Mouse (Mus musculus): ENCODE measurements around the gene Trmt13. TPM values are rescaled to one million over a fixed set of nuclear protein-coding genes. Genes with fewer than 3 reads are reported as not detected.
A peak's percentile ranks its signal among the peaks of the same experiment; 100 is the strongest.

Gene Trmt13
- polyA plus RNA-seq, 1 experiment from 2014 or later = 22.9 TPM

- Histone ChIP-seq H3K36me3 (peaks cover 17% of the 10 kb centered on the region), H3K4me3 (replicated peaks) (no peak overlapping the region), H3K9me3 (no peaks in the 10 kb centered on the region), H3K9ac (no peak overlapping the region), H3K4me1 (replicated peaks) (0 out of 2 replicates have a peak, but pooled peaks cover 2% of the 10 kb centered on the region), H3K27me3 (replicated peaks) (no peaks in the 10 kb centered on the region), H3K27ac (no peak overlapping the region), H3K4me2 (replicated peaks) (no peak overlapping the region)
- WGBS = 90% methylated on average over 7 of the region's 7 CpGs
- ATAC-seq = no peak
Observed at GRCm38 (mm10) chr3:116648805-116649204, 34.4 kb upstream of the Trmt13 start.

DNA sequence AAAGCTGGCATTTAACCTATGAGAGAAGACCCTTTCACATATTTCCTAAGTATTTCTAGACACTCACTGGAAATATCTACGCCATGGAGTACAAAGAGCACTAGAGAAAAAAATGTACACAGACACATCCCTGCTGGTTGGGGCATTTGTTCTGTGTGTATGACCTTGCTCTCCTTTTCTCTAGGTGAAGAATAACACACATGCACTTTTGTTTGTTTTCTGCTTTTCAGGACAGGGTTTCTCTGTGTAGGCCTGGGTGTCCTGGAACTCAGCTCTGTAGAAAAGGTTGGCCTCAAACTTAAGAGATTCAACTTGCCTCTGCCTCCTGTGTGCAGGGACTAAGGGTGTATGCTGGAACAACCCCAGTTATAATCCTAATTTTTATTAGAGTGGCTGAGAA lies 32.0 kb upstream of the Trmt13 start:
- no peak overlapping the region for H3K9ac ChIP-seq
- H3K4me1 ChIP-seq (replicated peaks) = no peaks in the 10 kb centered on the region
- ATAC-seq = no peak
- no peak overlapping the region for H3K4me3 ChIP-seq (replicated peaks)
- H3K36me3 ChIP-seq = peaks cover 28% of the 10 kb centered on the region
- 89% methylated on average over 1 of the region's 1 CpGs for WGBS
- H3K27me3 ChIP-seq (replicated peaks) = no peaks in the 10 kb centered on the region
- no peak overlapping the region for H3K4me2 ChIP-seq (replicated peaks)
- H3K27ac ChIP-seq = no peak overlapping the region
- H3K9me3 ChIP-seq = no peaks in the 10 kb centered on the region

DNA sequence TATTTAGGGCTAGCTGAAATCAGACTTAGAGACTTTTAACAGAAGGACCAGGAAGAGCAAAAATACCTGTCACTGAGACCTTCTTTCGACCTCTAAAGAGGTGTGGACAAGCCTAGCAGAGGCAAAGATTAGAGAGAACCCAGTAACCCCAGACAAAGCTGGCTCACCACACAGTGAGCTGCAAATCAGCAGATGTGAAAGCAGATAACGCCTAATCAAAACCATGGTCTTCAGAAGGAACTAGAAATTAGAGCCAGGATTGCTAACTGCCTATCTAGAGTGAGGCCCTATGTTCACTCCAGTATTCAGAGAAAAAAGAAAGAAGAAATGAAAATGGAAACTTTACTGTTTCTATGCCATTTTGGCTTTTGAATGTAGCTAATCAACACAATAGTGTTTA lies 28.0 kb upstream of the Trmt13 start:
- Histone ChIP-seq H3K9me3 (no peaks in the 10 kb centered on the region), H3K4me2 (replicated peaks) (no peak overlapping the region), H3K27ac (no peak overlapping the region), H3K27me3 (replicated peaks) (no peaks in the 10 kb centered on the region), H3K4me3 (replicated peaks) (no peak overlapping the region), H3K4me1 (replicated peaks) (no peaks in the 10 kb centered on the region), H3K9ac (no peak overlapping the region), H3K36me3 (peaks cover 42% of the 10 kb centered on the region)
- WGBS = 89% methylated on average over 2 of the region's 2 CpGs
- no peak for ATAC-seq

GRCm38 (mm10) chr3:116641811-116642371 lies 27.5 kb upstream of the Trmt13 start:
- Histone ChIP-seq H3K4me3 (replicated peaks) (no peak overlapping the region), H3K4me1 (replicated peaks) (no peaks in the 10 kb centered on the region), H3K27me3 (replicated peaks) (no peaks in the 10 kb centered on the region), H3K9me3 (no peaks in the 10 kb centered on the region), H3K9ac (no peak overlapping the region), H3K27ac (no peak overlapping the region), H3K4me2 (replicated peaks) (no peak overlapping the region), H3K36me3 (peaks cover 41% of the 10 kb centered on the region)
- WGBS = 89% methylated on average over 6 of the region's 6 CpGs
- no peak for ATAC-seq

DNA sequence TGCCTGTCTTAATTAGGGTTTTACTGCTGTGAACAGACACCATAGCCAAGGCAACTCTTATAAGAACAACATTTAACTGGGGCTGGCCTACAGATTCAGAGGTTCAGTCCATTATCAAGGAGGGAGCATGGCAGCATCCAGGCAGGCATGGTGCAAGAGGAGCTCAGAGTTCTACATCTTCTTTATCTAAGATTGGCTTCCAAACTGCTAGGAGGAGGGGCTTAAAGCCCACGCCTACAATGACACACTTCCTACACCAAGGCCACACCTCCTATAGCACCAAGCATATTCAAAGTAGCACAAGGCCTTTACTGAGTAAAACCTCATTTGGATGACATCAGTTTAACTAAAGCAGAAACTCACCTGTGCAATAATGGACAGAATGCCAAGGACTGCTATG lies 25.6 kb upstream of the Trmt13 start:
- no peak overlapping the region for H3K27ac ChIP-seq
- H3K9ac ChIP-seq = no peak overlapping the region
- no peak overlapping the region for H3K4me3 ChIP-seq (replicated peaks)
- H3K36me3 ChIP-seq = peaks cover 31% of the 10 kb centered on the region
- H3K9me3 ChIP-seq = no peaks in the 10 kb centered on the region
- no peak for ATAC-seq
- no peak overlapping the region for H3K4me2 ChIP-seq (replicated peaks)
- H3K4me1 ChIP-seq (replicated peaks) = no peaks in the 10 kb centered on the region
- WGBS = 82% methylated on average over 1 of the region's 1 CpGs
- no peaks in the 10 kb centered on the region for H3K27me3 ChIP-seq (replicated peaks)

DNA sequence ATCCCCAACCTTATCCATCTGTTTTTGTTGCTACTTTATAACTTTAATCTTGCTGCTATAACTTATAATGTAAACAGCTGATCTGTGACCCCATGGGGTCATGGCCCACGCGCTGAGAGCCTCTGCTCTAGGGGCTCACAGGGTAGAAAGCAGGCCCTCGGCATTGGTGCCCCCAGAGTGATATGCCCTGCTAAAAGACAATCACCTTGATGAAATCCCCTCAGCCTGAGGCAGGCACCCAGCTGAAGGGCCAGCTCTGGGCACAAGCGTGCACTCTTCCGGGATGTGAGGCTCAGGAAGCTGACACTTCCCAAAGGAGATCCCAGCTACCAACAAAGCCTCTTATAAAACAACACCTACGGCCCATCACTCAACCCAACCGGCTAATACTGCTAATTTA lies 24.2 kb upstream of the Trmt13 start:
- H3K36me3 ChIP-seq = peaks cover 28% of the 10 kb centered on the region

GRCm38 (mm10) chr3:116637693-116638476 lies 23.5 kb upstream of the Trmt13 start:
- no peak overlapping the region for H3K4me2 ChIP-seq (replicated peaks)
- ATAC-seq = peak; percentile 78
- peaks cover 28% of the 10 kb centered on the region for H3K36me3 ChIP-seq
- no peak overlapping the region for H3K9ac ChIP-seq
- WGBS = 75% methylated on average over 9 of the region's 9 CpGs
- H3K4me3 ChIP-seq (replicated peaks) = no peak overlapping the region
- H3K9me3 ChIP-seq = no peaks in the 10 kb centered on the region
- H3K27ac ChIP-seq = no peak overlapping the region
- H3K27me3 ChIP-seq (replicated peaks) = no peaks in the 10 kb centered on the region
- no peaks in the 10 kb centered on the region for H3K4me1 ChIP-seq (replicated peaks)

More for the DNA sequence above, 24.2 kb upstream of the Trmt13 start:
- Histone ChIP-seq H3K27me3 (replicated peaks) (no peaks in the 10 kb centered on the region), H3K4me2 (replicated peaks) (no peak overlapping the region), H3K9me3 (no peaks in the 10 kb centered on the region), H3K9ac (no peak overlapping the region), H3K27ac (no peak overlapping the region), H3K4me1 (replicated peaks) (no peaks in the 10 kb centered on the region), H3K4me3 (replicated peaks) (no peak overlapping the region)
- ATAC-seq = no peak
- WGBS = 85% methylated on average over 7 of the region's 7 CpGs

GRCm38 (mm10) chr3:116635799-116636198 lies 21.4 kb upstream of the Trmt13 start:
- ATAC-seq = no peak
- peaks cover 18% of the 10 kb centered on the region for H3K36me3 ChIP-seq
- no peaks in the 10 kb centered on the region for H3K9me3 ChIP-seq
- WGBS = 64% methylated on average over 5 of the region's 5 CpGs
- H3K9ac ChIP-seq = no peak overlapping the region
- H3K4me1 ChIP-seq (replicated peaks) = no peaks in the 10 kb centered on the region
- no peak overlapping the region for H3K4me2 ChIP-seq (replicated peaks)
- no peaks in the 10 kb centered on the region for H3K27me3 ChIP-seq (replicated peaks)
- H3K4me3 ChIP-seq (replicated peaks) = no peak overlapping the region
- no peak overlapping the region for H3K27ac ChIP-seq

GRCm38 (mm10) chr3:116634853-116635252 lies 20.5 kb upstream of the Trmt13 start:
- H3K4me3 ChIP-seq (replicated peaks) = no peak overlapping the region
- no peaks in the 10 kb centered on the region for H3K9me3 ChIP-seq
- 92% methylated on average over 8 of the region's 8 CpGs for whole genome bisulfite sequencing
- H3K27me3 ChIP-seq (replicated peaks) = no peaks in the 10 kb centered on the region
- H3K9ac ChIP-seq = no peak overlapping the region
- ATAC-seq = no peak
- H3K27ac ChIP-seq = no peak overlapping the region
- no peaks in the 10 kb centered on the region for H3K4me1 ChIP-seq (replicated peaks)
- H3K36me3 ChIP-seq = peaks cover 13% of the 10 kb centered on the region
- H3K4me2 ChIP-seq (replicated peaks) = no peak overlapping the region

DNA sequence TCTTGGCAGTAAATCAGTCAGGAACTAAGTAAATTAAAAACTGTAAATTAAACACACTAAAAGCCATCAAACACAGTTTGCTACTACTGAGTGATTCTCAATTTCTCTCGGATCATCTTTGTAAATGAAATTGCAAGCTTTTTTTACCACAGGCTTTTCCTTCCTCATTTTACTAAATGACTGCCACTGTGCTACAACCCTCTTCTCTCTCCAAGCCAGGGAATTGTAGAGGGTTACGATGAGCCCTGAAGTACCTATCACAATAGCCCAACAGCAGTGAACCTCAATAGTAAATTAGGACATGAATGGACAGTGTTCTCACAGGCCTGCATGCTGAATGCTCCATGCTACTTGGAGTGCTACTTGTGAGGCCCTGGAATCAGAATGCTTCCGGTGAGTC lies 19.7 kb upstream of the Trmt13 start:
- ATAC-seq = no peak
- H3K36me3 ChIP-seq = peaks cover 13% of the 10 kb centered on the region
- H3K4me3 ChIP-seq (replicated peaks) = no peak overlapping the region
- H3K9me3 ChIP-seq = no peaks in the 10 kb centered on the region
- no peak overlapping the region for H3K4me2 ChIP-seq (replicated peaks)
- H3K4me1 ChIP-seq (replicated peaks) = no peaks in the 10 kb centered on the region
- H3K27me3 ChIP-seq (replicated peaks) = no peaks in the 10 kb centered on the region
- H3K27ac ChIP-seq = no peak overlapping the region
- 92% methylated on average over 3 of the region's 3 CpGs for WGBS
- H3K9ac ChIP-seq = no peak overlapping the region

DNA sequence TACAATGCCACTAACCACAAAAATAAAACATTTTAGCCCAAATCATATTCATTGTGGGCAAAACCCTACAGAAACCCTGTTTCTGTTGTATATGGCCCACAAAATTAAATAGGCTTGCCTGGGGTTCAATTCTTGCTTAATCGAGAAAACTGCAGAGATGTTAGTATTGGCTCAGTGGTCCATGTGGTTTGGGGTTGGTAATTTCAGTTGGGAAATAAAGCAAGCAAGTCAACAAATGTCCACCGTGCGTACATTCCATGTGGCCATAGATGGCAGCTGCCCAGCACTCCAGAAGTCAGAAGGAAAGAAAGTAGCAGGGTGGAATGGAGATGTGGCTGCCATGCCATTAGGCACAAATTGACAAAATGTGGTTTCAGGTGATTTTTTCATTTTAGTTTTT lies 18.6 kb upstream of the Trmt13 start:
- H3K27ac ChIP-seq = no peak overlapping the region
- H3K4me1 ChIP-seq (replicated peaks) = no peaks in the 10 kb centered on the region
- no peaks in the 10 kb centered on the region for H3K9me3 ChIP-seq
- no peaks in the 10 kb centered on the region for H3K27me3 ChIP-seq (replicated peaks)
- no peak overlapping the region for H3K9ac ChIP-seq
- H3K4me3 ChIP-seq (replicated peaks) = no peak overlapping the region
- H3K36me3 ChIP-seq = peaks cover 8% of the 10 kb centered on the region; the same call in 1 of the 2 replicates
- H3K4me2 ChIP-seq (replicated peaks) = no peak overlapping the region
- WGBS = 91% methylated on average over 3 of the region's 3 CpGs
- no peak for ATAC-seq

GRCm38 (mm10) chr3:116631459-116631858 lies 17.1 kb upstream of the Trmt13 start:
- 82% methylated on average over 1 of the region's 1 CpGs for WGBS
- H3K4me3 ChIP-seq (replicated peaks) = no peak overlapping the region
- no peak for ATAC-seq
- H3K4me2 ChIP-seq (replicated peaks) = no peak overlapping the region
- H3K9ac ChIP-seq = no peak overlapping the region
- no peak overlapping the region for H3K27ac ChIP-seq
- no peaks in the 10 kb centered on the region for H3K4me1 ChIP-seq (replicated peaks)
- no peaks in the 10 kb centered on the region for H3K27me3 ChIP-seq (replicated peaks)
- no peaks in the 10 kb centered on the region for H3K9me3 ChIP-seq
- H3K36me3 ChIP-seq = peaks cover 8% of the 10 kb centered on the region; the same call in 1 of the 2 replicates

DNA sequence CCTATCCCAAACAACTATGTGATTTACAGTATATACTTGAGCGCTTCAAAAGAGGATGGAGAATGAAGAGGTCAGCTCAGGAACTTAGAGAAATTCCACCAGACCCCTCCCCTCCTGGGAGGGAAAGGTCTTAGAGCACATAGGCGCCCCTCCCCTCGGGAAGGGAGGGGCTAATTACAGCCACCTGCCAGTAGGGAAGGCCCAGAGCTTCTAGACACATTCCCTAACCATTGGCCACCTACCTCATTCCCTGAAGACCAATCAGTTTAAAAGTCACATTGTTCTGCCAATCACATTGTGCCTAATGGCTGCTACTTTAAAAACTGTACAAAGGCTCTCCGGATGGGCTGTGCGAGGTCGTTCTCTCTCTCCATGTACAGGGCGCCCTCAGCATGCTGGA lies 8.3 kb upstream of the Trmt13 start:
- Histone ChIP-seq H3K9me3 (no peaks in the 10 kb centered on the region), H3K9ac (no peak overlapping the region), H3K4me2 (replicated peaks) (no peak overlapping the region), H3K4me1 (replicated peaks) (no peaks in the 10 kb centered on the region), H3K4me3 (replicated peaks) (no peak overlapping the region), H3K27ac (no peak overlapping the region), H3K36me3 (peaks cover 10% of the 10 kb centered on the region; the same call in 1 of the 2 replicates), H3K27me3 (replicated peaks) (no peaks in the 10 kb centered on the region)
- no peak for ATAC-seq
- 95% methylated on average over 7 of the region's 7 CpGs for WGBS

Data from intestine, embryonic 15.5 days (tissue).